Mouse (Mus musculus): Measurements from ENCODE around the gene Spryd4.

DNA sequence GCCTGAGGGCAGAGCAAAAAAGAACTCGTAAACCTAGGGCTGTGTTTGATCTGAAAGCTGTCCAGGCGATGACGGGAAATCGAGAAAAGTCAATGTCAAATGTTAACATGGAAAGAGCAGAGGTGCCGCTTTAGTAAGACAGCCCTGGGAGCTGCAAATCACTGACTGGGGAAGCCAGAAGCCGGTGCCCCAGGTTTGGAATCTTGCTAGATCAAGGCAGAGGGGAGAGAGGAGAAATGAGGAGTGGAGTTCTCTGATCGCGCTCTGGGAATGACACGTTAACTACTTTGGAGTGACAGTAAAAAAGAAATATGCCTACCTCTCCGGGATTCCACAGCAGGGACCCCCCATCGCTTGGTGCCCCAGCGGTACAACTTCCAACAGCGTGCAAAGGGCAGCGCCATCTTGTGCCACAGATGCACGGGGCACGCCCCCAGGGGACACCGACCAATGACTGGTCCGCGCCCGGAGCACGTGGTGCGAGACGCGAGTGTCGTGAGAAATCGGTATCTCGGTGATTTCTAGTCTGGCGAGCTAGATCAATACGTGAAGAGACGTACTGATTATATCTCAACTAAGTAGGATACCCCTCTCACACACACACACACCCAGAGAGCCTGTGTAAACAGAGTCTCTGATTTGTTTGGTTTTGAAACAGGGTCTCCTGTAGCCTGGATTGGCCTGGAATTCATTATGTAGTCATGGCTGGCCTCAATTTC lies at the start of gene Spryd4:
- TF ChIP-seq CTCF (IDR thresholded peaks at IDR 0.05; ENCODE audit: extremely low read depth, insufficient read length, insufficient replicate concordance, low read depth, low read length) (peak; percentile 33; the same call in 1 of the 2 replicates), POLR2A (IDR thresholded peaks at IDR 0.05; ENCODE audit: low read depth, low read length) (peak; percentile 57)
